Mouse (Mus musculus): ENCODE data around the gene Wdr59.
A peak's percentile ranks its signal among the peaks of the same experiment; 100 is the strongest.

The Wdr59 gene

GRCm38 (mm10) chr8:111490034-111490591 is 31.8 kb downstream of the Wdr59 start:
- DNase-seq: no peak

- no peak for DNase-seq
Measured at GRCm38 (mm10) chr8:111480691-111481090, 41.2 kb downstream of the Wdr59 start.

GRCm38 (mm10) chr8:111477761-111478465 is 44.0 kb downstream of the Wdr59 start:
- no peak for DNase-seq

- DNase-seq: no peak
Measured at GRCm38 (mm10) chr8:111471526-111472081, 50.3 kb downstream of the Wdr59 start.

GRCm38 (mm10) chr8:111469013-111469412 is 52.9 kb downstream of the Wdr59 start:
- no peak for DNase-seq

GRCm38 (mm10) chr8:111465341-111465740 is 56.6 kb downstream of the Wdr59 start:
- no peak for DNase-seq

- DNase-seq: no peak
Measured at GRCm38 (mm10) chr8:111464526-111464925, 57.4 kb downstream of the Wdr59 start.

- DNase-seq: no peak
Measured at GRCm38 (mm10) chr8:111449671-111450070, 72.2 kb downstream of the Wdr59 start.

- DNase-seq: no peak
Measured at GRCm38 (mm10) chr8:111445960-111446660, 75.8 kb downstream of the Wdr59 start.

- no peak for DNase-seq
Measured at GRCm38 (mm10) chr8:111445558-111445957, 76.3 kb downstream of the Wdr59 start.

GRCm38 (mm10) chr8:111444245-111444644 is 77.6 kb downstream of the Wdr59 start:
- DNase-seq: no peak

- DNase-seq: peak; percentile 73
Measured at GRCm38 (mm10) chr8:111439189-111439588, 82.7 kb downstream of the Wdr59 start.

GRCm38 (mm10) chr8:111435071-111435828 is 86.6 kb downstream of the Wdr59 start:
- no peak for DNase-seq

GRCm38 (mm10) chr8:111424646-111425045 is 97.2 kb downstream of the Wdr59 start:
- no peak for DNase-seq

- no peak for DNase-seq
Measured at GRCm38 (mm10) chr8:111424181-111424580, 97.7 kb downstream of the Wdr59 start.

GRCm38 (mm10) chr8:111422614-111423013 is 99.3 kb downstream of the Wdr59 start:
- DNase-seq: no peak

GRCm38 (mm10) chr8:111419171-111419570 is 102.7 kb downstream of the Wdr59 start:
- DNase-seq: no peak

GRCm38 (mm10) chr8:111418601-111419000 is 103.3 kb downstream of the Wdr59 start:
- DNase-seq: no peak

- DNase-seq: no peak
Measured at GRCm38 (mm10) chr8:111417222-111417621, 104.7 kb downstream of the Wdr59 start.

- no peak for DNase-seq
Measured at GRCm38 (mm10) chr8:111403391-111403790, 118.5 kb downstream of the Wdr59 start.

All from right cerebral cortex, postnatal 25 days (tissue).